Mouse (Mus musculus) testis, adult 2 months (tissue): ENCODE measurements around the gene Filip1l.

ENCODE experiments used
- CTCF ChIP-seq: fragments of 200-500 bp; IDR thresholded peaks from 2 replicates; pipeline ENCODE4 v1.5.1; 2012; ENCODE audit warnings: low read depth, mild to moderate bottlenecking, inconsistent platforms, low read length, moderate library complexity; ENCODE audit not compliant: control insufficient read depth, insufficient read depth, insufficient replicate concordance
- POLR2A ChIP-seq: fragments of 200-500 bp; IDR thresholded peaks from 2 replicates; pipeline ENCODE4 v1.6.1; 2012; ENCODE audit warnings: low read depth, mild to moderate bottlenecking, inconsistent platforms, low read length, moderate library complexity; ENCODE audit not compliant: control insufficient read depth

DNA sequence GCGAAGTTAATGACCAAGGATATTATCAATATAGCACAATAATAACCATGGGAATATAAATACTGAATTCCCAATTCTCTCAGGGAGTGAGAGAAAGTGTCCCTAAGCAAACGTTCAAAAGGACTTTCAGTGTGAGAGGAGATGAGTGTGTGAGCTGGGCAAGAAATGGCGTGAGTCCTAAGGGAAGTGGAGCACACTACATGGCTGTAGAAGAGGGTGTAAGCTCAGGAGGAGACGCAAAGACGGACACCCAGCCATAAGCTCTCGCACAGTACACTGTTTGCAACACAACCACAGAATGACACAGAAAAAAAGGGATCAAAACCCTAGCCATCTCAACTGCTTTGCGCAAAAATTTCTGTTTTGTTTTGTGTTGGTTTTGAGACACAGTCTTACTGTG lies 160.7 kb downstream of the Filip1l start:
- TF ChIP-seq CTCF, result no peak
- no peak for TF ChIP-seq POLR2A
